Mouse (Mus musculus) stomach, postnatal 0 days (tissue): ENCODE data around the gene Efhd1.

Experiments
- CTCF ChIP-seq: IDR thresholded peaks from 2 replicates; pipeline ENCODE4 v1.5.1; 2016; ENCODE audit warnings: antibody characterized with exemption, low read depth, mild to moderate bottlenecking, moderate library complexity
- EP300 ChIP-seq: optimal IDR thresholded peaks from 2 replicates; pipeline ENCODE3; 2016; ENCODE audit warnings: antibody characterized with exemption

DNA sequence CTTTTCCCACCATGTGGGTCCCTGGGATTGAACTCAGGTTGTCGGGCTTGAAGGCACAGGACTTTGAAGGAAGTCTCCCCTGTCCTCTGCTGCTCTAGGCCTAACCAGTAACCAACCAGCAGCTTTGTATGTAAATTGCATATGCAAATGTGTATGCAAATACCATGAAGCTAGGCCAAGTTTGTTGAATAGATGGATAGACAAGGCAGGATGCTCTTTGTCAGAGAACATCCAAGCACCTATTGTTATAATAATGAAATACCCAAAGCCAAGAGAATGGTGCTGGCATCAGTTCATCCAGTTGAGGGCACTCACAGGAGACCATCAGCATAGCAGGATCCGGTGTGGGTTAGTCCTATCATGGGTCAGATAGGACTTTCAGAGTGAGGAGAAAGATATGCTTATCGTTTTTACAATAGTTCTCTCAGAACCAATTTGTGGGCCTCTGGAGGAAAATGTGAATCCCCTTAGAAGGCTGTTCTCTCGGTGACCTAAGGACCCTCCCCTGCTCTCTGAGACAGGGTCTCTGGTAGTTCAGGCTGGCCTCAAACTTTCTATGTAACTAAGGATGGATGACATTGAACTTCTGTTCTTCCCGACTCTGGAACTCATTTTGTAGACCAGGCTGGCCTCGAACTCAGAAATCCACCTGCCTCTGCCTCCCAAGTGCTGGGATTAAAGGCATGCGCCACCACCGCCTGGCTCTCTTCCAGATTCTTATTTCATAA, 49.8 kb downstream of the Efhd1 start:
- TF ChIP-seq CTCF: no peak
- no peak for TF ChIP-seq EP300
